Mouse (Mus musculus): ENCODE results near the gene Atp8b5. TPM values are rescaled to one million over a fixed set of nuclear protein-coding genes. Genes with fewer than 3 reads are reported as not detected.

The Atp8b5 gene
- total RNA-seq, 2 experiments from 2014 or later = 0.23 to 0.46 TPM

DNA sequence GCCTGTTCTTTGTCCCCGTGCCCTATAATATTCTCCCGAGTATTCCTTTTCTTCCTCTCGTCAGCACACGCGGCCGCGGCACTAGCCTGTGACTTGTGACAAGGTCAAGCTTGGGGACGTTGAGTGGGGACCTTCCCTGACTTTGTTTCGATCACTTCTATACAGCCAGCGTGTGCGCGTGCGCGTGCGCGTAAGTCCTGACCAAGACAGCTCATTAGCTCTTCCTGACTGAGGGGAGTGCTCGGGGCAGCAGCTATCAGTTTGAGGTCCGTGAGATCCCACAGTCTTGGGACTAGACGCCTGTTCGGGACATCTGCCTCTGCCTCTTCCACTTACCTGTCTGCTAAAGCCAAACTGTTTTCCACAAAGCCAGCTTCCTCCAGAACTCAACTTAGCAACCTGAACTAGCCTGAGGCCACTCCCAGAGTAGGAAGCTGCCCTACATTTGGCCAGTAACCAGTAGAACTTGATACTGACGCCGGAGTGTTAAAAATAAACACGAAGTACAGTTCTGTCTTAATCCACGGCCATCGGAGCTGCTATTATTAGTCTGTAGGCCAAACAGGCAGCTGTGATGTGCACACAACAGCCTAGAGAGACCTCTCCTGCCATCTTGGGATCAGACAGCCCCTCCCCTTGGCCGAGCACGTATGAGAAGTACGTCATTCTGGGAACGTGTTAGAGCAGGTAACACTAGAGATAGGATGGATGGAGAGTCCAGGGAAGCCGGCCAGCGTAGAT lies 132.6 kb downstream of the Atp8b5 start:
- DNase-seq (ENCODE audit: low spot score in 2 of 2) = no peak
- intact Hi-C loops (cut with DNase I) = no loop called here

DNA sequence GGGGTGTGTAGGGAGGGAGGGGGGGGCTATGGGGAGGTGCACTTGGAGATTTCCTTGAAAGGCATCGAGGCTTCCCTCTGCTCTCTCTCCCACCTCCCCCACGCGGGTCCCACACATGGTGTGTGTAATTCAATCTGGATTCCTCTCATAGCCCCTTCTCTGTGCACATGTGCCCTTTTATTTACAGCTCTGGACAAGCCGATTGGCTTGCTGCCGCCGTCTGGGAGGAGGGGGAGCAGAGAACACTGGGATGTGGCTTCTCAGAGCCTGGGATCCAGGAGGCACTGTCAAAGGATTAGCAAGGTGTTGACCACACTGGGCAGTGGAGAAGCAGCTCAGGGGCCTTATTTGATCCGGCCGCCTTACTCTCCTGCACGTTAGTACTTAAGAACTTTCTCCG lies 134.0 kb downstream of the Atp8b5 start:
- DNase-seq (ENCODE audit: low spot score in 2 of 2) = no peak
- intact Hi-C loops (cut with DNase I) = no loop called here

DNA sequence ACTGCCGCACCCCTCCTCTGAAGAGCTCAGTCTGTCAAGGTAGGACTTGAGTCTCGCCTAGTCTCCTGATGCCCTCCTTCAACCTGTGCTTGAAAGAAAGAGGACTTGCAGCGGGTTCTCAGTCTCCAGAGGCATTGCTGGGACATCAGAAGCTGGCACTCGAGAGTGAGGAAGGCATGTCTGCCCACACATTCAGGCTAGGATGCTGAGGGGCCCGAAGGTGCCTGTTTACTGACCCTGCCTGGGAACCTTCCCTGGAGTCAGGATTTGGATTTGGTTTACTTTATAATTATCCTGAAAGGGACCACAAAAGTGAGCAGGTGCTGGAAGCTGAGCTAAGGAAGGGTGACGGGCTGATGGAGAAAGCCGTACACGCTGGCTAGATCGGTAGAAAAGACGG lies 134.5 kb downstream of the Atp8b5 start:
- DNase-seq (ENCODE audit: low spot score in 2 of 2) = no peak
- intact Hi-C loops (cut with DNase I) = no loop called here

DNA sequence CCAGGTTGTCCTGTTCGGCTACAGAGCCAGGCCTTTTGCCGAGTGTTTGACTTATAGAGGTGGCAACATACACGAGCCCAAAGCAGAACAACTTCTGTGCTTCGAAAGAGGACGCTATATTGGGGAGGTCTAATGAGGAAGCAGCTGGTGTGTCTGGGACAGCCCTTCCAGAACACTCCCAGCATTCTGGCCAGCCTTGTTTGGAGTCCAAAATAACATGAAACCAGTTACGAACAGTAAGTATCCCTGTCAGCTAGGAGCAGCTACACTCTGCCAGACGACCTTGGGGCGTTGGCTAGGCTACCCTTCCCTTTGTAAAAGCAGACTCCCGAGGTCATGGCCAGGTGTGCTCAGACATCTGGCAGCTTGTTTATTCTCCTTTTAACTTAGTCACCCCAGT lies 135.3 kb downstream of the Atp8b5 start:
- no peak for DNase-seq (ENCODE audit: low spot score in 2 of 2)
- intact Hi-C loops (cut with DNase I) = no loop called here

DNA sequence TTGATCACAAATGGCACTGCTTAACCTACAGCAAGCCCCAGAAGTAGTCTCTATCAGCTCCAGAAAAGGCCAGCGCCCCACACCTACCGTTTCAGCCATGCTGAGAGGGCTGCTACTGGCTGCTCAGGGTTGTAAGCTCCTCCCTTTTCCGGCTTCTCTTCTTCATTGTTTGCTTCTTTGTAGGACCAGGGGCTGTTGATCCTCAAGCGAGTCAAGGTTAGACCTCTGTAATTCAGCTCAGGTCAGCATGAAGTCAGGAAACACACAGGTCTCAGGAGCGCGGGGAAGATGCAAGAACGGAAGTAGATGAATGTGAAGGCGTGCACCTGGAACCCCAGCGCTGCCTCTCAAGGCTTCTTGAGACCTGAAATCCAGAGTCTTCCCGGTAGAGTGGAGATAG lies 137.7 kb downstream of the Atp8b5 start:
- no peak for DNase-seq (ENCODE audit: low spot score in 2 of 2)
- intact Hi-C loops (cut with DNase I) = no loop called here

DNA sequence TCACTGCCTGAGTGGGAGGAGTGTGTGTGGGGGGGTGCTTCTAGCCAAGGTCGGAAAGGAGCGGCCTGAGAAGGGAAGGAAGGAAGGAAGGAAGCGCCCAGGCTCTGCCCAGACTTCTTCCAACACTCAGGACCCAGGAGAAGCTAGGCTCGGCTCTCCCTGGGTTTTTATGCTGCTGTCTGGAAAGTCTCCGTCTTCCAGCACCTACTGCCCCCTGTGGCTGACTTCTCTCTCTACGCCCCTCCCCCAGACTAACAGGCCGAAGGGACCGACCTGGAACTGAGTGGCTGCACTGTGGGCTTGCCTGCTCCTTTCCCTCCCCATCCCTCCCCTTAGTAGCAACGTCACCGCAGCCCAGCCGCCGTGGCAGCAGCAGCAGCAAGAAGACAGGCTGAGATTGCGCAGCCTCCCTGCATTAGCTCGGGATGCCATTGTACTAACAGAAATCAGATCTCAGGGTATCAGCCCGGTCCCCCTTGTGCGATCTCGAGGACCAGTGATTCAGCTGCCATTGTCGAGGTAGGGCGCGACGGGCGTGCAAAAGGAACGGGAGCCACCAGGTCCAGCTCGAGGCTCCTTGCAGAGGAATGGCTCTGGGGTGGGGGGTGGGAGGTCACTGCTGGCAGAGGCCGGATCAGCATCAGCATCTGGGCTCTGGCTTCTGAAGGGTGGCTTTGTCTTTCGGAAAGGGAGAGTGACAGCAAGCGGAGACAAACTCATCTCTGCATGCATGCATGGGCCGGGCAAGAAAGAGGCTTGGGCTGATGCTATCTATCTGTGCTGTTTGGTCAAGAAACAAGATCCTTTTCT lies 139.4 kb downstream of the Atp8b5 start:
- peak; percentile 71 to 84 for DNase-seq (ENCODE audit: low spot score in 2 of 2)
- intact Hi-C loops (cut with DNase I) = loop anchor here (2.0 kb wide), 1 partner anchor 24 kb away; no protein-coding TSS in a partner anchor

DNA sequence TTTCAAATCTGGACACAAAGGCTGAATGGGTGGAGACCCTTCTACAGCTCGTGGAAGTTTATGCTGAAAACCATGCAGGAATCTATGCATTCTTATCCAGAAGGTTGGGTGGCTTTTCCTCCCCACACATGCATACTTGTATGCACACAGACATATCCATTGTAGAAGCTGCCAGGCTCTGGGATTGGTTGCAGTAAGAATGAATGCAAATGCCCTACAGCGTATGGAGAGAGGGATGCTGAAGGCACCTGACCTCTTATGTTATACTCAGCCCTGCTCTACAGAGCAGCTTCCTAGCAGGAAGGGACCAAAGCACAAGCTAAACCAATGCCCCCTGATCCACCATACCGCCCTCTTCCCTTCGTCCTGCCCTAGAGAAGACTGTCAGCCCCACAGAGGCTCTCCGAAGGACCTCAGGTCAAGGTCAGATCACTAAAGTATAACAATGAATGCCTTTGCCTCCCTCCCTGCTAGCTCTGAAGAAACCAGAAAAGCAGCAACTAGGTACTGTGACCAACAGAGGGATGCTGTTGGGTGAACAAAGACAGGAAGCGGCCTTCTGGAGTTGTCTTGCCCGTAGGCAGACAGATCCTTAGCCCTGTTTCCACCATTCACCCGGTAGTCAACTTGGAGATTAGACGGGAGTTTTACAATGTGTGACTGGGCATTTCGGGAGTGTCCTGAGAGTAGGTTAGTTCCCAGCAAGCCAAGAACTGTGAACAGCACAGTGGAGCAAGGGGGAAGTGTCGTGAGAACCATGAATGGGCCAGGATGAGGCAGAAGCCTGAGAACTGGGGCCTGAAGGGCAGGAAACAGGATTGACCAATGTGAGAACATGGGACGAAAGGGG lies 140.3 kb downstream of the Atp8b5 start:
- intact Hi-C loops (cut with DNase I) = loop anchor here (2.0 kb wide), 1 partner anchor 24 kb away; no protein-coding TSS in a partner anchor
- DNase-seq (ENCODE audit: low spot score in 2 of 2) = no peak

DNA sequence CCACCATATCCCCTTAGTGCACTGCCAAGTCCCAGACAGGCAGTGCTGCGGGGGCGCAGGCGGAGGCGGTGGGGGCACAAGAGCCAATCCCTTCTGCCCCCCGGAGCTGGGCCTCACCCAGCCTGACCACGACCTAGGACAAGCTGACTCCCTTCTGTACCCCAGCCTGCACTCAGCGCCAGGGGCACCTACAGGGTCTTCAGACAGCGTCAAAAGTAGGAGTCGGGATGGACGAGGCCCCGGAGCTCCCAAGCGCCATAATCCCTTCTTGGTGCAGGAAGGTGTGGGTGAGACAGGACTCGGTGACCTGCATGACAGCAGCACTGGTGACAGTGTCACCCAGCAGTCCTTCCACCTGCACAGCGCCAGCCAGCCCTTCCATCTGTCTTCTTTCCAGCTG lies 147.8 kb downstream of the Atp8b5 start:
- intact Hi-C loops (cut with DNase I) = no loop called here
- no peak for DNase-seq (ENCODE audit: low spot score in 2 of 2)

DNA sequence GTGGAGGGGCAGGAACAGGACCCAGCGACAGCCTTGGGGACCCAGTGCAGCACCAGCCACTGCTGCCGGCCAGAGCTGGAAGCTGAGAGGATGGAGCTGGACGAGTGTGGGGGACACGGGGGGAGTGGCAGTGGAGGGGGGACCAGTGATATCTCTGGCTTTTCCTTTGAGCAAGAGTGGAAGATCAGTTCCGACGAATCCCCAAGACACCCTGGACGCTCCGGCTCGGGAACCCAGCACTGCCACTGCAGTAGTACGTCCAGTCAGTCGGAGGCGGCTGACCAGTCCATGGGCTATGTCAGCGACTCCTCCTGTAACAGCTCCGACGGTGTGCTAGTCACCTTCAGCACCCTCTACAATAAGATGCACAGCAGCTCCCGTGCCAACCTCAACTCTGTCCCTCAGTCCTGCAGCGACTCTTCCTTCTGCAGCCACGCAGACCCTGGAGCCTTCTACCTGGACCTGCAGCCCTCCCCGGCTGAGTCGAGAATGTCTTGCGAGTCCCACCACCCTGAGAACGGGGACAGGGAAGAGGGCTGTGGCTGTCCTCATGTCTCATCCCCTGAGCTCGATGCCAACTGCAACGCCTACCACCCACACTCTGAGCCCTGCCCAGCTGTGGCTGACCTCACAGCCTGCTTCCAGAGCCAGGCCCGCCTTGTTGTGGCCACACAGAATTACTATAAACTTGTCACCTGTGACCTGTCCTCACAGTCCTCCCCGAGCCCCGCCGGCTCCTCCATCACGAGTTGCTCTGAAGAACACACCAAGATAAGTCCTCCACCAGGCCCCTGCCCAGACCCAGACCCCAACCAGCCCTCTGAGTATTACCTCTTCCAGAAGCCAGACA lies 148.5 kb downstream of the Atp8b5 start:
- intact Hi-C loops (cut with DNase I) = no loop called here
- no peak for DNase-seq (ENCODE audit: low spot score in 2 of 2)

DNA sequence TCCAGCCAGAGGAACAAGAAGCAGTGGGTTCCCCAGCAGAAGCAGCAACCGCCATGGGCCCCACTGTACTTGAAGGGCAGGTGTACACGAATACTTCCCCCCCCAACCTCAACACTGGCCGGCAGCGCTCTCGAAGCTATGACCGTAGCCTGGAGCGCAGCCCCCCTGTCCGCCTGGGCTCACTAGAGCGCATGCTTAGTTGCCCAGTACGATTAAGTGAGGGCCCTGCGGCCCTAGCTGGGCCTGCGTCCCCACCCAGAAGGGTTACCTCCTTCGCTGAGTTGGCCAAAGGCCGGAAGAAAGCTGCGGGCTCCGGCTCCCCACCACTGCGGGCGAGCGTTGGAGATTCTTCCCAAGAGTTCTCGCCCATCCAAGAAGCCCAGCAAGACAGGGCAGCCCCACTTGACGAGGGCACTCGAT lies 149.1 kb downstream of the Atp8b5 start:
- no peak for DNase-seq (ENCODE audit: low spot score in 2 of 2)

DNA sequence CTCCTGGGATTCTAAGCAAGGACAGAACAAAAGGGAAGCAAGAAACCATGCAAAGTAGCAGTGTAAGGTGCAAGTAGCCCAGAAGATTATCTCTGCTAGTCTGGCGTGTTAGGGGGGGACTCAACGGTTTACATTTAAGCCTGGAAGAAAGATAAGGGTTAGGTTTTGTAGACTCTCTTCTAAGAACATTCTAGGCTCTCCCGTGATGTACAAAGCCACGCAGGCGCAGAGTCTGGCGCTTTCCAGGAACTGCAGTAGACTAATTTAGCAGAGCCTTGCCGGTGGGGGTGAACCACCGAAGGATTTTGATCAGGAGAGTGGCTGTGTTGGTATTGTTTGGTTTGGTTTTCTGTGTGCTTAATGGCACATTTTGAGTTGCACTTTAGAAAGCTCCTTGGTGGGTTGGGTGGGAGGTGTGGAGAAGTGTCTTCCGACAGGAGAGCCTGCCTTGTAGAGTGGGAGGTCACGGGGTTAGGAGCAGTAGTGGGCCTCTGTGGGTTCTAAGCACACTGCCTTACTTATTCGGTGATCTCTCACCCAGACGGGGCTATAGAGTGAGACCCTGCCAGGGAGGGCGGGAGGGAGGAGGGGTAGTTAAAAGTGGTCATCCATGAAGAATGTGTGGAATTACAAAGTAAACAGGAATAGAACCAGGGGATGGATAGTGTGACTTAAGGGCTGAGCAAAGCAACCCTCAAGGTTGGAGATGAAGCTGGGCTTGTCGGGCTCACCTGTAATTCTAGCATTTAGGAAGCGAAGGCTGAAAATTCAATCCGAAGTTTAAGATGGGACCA lies 150.5 kb downstream of the Atp8b5 start:
- intact Hi-C loops (cut with DNase I) = no loop called here
- peak in 1 of 2 experiments; percentile 48 for DNase-seq (ENCODE audit: low spot score in 2 of 2)

More for the DNA sequence above, 149.1 kb downstream of the Atp8b5 start:
- intact Hi-C loops (cut with DNase I) = no loop called here

DNA sequence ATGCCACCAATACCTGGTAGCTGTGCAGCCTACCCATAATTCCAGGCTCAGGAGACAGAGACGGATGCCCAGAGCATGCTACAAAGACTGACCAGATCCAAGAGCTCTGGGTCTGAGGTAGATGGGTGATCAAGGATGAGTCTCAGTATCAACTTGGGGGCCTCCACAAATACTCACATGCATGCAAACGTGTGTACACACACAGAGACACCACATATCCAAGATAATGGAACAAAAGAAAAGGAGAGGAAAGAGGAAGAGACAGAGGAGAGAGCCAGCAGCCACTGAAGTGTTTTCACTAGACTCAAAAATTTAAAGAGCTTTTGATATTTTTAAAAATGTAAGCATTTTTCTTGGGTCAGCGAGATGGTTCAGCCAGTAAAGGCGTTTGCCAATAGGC lies 151.5 kb downstream of the Atp8b5 start:
- intact Hi-C loops (cut with DNase I) = no loop called here
- no peak for DNase-seq (ENCODE audit: low spot score in 2 of 2)

DNA sequence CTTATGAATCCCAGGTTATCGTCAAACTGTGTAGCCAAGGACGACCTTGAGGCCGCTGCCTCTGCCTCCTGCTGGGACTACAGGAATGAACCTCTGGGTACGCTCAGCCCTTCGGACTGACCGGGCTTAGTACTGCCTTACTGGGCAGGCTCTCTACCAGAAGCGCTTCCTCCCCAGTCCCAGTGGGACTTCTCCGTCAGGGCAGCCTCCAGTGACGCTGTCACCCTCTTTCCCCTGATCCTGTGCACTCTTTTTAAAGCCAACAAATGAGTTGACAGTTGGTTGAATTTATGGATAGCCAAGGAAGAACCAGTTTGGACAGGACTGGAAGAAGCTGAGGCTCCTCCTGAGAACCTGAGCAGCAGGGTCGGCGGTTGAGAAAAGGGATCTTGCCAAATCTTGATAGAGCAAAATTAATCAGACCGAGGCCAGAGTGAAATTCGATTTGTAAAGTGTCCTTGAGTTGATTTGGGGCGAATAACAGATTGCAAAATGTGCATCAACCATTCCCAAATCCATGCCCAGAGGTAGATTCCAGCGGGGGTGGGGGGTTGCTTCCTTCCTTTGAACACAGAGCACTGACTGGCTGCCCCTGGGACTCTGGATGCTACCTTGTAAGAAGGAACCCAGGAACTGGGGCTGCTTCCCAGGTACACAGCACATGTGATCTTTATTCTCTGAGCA lies 152.2 kb downstream of the Atp8b5 start:
- intact Hi-C loops (cut with DNase I) = no loop called here
- DNase-seq (ENCODE audit: low spot score in 2 of 2) = no peak

DNA sequence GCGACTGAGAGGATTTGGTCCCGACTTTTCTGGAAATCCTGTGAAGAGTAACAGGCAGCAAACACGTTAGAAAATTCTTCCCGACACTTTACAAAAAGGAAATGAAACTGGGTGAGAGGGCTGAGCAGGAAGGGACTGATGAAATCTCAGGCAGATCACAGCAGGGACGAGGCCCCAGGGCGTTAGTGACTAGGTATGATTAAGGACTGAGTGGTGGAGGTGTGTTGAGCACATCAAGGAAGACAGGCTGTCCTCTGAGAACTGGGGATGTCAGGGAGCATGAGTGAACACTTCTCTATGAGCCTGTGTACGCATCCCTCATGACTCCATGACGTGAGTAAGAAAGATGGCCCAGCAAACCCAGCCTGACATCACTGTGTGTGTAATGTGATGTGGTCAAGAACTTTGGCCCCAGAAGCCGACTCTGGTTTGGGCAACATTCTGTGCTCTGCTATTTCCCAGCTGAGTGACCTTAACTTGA lies 152.9 kb downstream of the Atp8b5 start:
- intact Hi-C loops (cut with DNase I) = loop anchor here (1.0 to 5.0 kb wide), 4 partner anchors 37 to 373 kb away; partner anchors contain the start of genes Atp8b5 and Fam214b
- no peak for DNase-seq (ENCODE audit: low spot score in 2 of 2)

DNA sequence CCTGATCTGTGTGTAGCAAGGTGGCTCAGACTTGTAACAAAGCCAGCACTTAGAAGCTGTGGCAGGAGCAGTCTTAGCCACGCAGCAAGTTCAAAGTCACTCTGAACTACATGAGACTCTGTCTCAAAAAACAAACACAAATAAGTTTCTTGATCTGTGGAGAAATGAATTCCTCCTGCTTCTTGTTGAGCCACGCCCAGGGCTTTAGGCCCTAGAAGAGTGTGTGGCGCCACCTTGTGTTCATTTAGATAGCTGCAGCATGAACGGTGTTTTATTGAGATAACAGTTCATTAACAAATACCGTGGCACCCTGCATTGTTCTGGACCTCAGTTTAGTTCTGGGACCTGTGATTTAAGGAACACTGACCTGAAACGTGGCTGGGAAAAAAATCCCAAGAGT lies 153.3 kb downstream of the Atp8b5 start:
- peak; percentile 81 to 85 for DNase-seq (ENCODE audit: low spot score in 2 of 2)
- intact Hi-C loops (cut with DNase I) = loop anchor here (1.0 to 5.0 kb wide), 4 partner anchors 37 to 373 kb away; partner anchors contain the start of genes Atp8b5 and Fam214b

DNA sequence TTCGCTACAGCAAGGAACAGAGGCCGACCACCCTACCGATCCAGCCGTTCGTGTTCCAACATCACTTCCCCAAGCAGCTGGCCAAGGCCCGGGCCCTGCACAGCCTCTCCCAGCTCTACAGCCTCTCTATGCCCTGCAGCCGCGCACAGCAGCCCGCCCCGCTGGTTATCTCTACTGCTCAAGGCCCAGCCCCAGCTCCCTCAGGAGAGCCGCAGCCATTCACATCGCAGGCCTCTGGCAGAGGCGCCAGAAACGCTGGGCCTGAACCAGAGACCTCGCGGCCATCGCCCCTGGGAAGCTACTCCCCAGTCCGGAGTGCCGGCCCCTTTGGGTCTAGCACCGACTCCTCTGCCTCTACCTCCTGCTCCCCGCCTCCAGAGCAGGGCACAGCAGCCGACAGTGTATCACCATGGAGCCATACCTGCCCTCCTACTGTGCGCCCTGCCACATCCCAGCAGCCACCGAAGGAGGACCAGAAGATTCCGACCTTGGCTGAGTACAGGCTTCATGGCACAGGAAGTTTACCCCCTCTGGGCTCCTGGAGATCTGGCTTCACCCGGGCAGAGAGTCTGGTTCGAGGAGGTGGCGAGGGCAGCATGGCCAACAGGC lies 154.8 kb downstream of the Atp8b5 start:
- DNase-seq (ENCODE audit: low spot score in 2 of 2) = no peak
- intact Hi-C loops (cut with DNase I) = loop anchor here (5.0 kb wide), 1 partner anchor 374 kb away; the partner anchor contains the start of gene Fam214b
